Mouse (Mus musculus): ENCODE data around the gene Polr2h.

Gene Polr2h

DNA sequence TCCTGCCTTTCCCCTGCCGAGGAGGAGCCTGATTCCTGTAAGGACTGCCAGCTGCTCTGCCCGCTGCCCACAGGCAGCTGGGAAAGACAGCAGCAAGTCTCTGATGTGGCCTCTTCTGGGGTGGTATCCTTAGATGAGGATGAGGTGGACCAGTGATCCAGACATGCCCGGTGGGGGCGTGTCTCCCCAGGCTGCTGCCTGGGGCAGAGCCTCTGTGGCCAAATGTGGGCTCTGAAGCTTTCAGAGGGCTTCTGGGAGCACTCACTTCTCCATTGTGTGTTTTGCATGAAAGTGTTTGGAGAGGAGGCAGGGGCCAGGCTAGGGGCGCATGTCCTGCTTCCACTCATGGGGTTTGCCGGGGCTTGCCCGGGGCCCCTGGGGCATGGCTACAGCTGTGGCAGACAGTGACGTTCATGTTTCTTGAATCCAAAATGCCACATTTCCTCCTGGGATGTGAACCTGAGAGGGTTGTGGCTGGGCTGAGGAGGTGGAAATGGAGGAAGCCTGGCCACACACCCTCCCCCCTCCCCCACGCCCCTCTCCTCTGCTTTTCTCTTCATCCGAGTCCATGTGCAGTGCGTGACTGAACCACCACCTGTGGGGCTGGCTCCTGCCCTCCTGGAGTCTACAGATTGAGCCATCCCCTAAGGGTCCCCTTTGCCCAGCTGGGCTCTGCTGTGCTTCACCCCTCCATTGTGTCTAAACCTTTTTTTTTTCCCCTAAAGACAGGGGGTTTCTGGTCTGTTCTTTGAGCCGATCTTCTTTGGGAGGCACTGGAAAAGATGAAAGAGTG lies 15.5 kb upstream of the Polr2h start:
- peak; percentile 40 for DNase-seq

- DNase-seq: peak; percentile 86
Observed at GRCm38 (mm10) chr16:20702522-20702893, 15.0 kb upstream of the Polr2h start.

GRCm38 (mm10) chr16:20703071-20703470 lies 14.4 kb upstream of the Polr2h start:
- DNase-seq: no peak

GRCm38 (mm10) chr16:20703699-20704400 lies 13.6 kb upstream of the Polr2h start:
- no peak for DNase-seq

DNA sequence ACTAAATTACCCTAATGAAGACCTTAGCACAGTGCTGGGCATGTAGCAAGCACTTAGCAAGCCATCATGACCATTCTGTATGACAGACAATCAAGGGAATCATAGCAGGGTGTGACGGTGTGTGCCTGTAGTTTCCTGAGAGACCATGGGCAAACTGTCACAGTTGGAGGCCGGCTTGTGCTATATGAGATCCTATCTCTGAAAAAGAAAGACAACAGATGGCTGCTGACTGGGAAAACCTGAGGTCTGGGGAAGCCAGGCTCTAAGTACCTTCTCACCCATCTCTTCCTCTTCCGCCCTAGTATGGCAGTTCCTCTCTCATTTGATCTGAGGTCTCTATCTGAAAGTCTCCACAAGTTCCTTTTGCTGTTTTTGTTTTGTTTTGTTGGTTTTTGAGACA lies 11.7 kb upstream of the Polr2h start:
- no peak for DNase-seq

- no peak for DNase-seq
Observed at GRCm38 (mm10) chr16:20706407-20707055, 10.9 kb upstream of the Polr2h start.

DNA sequence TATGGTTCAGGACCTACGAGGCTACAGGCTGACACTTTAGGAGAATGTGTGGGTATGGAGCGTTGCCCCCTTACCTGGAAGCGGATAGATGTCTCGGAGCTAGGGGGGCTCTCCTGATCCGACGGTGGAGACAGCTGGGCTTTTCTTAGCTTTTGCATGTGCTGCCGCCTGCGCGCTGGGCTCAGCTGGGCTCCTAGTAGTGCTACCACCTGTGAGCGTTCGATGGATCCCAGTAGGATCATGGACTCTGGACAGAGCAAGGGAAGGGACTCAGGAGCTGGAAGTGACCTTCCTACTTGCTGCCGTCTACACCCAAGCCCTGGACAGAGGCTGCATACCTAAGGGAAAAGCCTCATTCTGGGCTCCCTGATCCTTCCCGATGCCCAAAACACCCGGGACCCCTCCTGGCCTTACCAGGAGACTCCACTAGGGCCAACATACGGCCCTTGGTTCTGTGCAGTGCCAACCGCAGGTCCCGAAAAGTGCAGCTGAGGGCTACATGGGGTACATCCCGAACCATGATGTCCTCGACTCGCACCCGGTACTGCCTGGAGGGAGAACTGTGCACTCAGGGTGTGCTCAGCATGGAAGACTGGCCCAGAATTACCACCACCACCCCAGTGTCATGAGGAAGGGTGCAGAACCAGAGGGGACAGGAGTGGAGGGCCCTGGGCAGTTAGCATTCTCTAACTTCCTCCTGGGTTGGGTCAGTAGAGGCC lies 9.1 kb upstream of the Polr2h start:
- no peak for DNase-seq

- DNase-seq: peak; percentile 81
Observed at GRCm38 (mm10) chr16:20708939-20709734, 8.3 kb upstream of the Polr2h start.

GRCm38 (mm10) chr16:20710370-20710769 lies 7.1 kb upstream of the Polr2h start:
- no peak for DNase-seq

DNA sequence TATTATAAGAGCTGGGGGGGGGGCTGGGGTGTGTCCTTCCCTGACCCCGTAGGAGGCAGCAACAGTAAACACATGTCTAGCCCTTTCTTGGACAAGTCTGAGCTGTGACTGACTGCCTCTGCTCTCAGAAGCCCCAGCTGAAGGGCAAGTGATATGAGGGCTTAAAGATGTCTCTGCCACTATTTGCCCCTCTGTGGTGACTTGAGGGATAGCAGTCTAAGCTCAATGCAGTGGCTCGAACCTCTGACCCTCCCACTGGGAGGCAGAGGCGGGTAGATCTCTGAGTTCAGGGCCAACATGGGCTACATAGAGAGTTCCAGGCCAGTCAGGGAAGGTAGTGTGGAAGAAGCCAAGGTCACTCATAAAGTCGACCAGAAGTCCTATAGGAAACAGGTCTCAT lies 6.7 kb upstream of the Polr2h start:
- DNase-seq: no peak

GRCm38 (mm10) chr16:20712190-20712589 lies 5.3 kb upstream of the Polr2h start:
- no peak for DNase-seq

DNA sequence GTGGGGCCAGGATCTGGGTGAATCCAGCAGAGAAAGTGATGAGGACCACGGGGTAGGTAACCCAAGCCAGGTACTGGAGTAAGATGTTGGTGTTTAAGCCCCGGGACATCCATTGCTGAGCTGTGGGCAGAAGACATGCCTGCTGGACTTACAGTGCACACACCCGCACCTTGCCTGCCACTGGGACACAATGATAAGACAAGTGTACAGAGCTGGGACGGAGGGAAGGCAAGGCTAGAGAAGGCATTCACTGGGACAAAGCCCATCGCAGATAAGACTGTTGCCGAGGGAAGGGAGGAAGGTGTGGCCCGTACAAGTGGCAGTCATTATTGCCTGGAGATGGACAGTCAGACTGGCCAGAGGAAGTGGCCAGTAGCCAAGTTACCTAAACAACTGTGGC lies 4.6 kb upstream of the Polr2h start:
- DNase-seq: no peak

GRCm38 (mm10) chr16:20714307-20715080 lies 3.0 kb upstream of the Polr2h start:
- no peak for DNase-seq

DNA sequence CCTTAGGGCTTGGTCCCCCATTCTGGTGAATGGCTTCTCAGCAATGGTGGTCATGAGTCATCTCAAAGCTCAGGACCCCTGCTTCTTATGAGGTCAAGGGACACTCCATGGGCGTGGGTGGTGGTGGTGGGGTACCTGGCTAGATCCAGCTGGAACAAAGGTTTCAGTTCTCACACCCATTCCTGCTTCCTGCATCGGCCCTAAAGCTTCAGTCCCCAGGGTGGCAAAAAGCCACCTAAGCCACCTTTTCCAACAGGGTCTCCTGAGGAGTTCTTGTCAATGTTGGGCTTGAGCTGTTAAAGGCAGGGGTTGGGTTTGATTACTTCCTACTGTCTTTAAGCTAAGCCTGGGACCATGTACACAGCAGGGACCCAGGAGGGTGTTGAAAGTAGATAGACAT lies 2.3 kb upstream of the Polr2h start:
- no peak for DNase-seq

GRCm38 (mm10) chr16:20715566-20715965 lies 1.9 kb upstream of the Polr2h start:
- DNase-seq: no peak

- DNase-seq: peak; percentile 94
Observed at GRCm38 (mm10) chr16:20715976-20716840, 1.3 kb upstream of the Polr2h start.

DNA sequence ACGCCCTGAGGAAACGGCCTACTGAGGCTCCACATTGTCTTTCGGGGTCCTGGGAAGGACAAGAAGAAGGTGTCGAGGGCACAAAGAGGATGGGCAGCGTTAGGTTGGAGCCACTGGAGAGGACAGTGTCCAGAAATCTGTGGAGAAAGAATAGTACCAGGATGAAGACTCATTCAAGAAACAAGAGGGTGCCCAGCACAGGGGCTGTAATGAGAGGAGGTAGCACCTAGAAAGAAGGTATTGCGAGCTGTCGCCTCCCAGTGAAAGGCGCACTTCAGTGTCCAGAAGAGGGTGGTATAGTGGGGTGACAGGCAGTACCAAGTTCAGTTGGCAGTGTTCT lies 654 bp upstream of the Polr2h start:
- no peak for DNase-seq

DNA sequence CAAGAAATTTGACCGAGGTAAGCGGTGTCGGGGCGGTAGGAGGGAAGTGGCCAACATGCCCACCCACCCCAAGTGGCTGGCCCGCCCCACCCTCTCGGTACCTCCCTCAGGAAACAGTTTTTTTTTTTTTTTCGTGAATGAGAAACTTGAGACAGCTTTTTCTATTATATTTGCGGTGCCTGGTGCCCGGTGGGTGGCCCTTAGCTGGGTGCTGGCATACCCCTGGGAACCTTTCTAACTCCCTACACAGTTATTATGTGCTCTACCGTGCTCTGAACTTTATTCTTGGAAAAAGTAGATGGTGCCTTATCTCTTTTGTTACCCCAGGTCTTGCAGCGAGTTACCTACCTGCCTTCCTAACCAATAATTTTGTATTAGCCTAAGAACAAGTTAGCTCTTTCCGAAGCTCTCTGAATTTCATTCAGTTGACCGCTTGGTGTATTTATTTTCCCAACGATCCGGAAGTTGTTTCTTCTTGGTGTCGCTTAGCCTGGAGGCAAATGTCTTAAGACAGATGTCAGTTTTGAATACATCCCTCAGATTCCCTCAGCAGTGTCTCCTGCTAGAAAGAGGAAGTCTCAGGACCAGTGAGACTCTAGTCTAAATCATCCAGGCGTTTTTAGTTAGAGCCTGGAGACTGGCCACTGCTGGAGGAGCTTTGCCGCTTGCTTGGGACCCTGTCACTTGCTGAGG lies 659 bp downstream of the Polr2h start:
- peak; percentile 38 for DNase-seq

DNA sequence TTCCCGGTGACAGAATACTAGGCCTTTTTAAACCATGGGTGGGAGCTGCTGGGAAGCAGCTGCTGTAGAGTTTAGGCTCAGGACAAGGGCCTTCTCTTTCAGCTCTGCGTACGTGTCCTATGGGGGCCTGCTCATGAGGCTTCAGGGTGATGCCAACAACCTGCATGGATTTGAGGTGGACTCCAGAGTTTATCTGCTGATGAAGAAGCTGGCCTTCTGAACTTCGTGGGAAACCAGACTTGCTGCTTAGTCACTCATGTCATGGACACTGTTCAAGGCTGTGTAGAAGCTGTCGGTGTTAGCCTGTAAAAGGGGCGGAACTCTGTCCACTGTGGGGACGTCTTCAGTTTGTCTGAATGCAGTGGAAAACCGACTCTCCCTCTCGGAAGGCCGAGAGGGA lies 4.3 kb downstream of the Polr2h start:
- no peak for DNase-seq

GRCm38 (mm10) chr16:20722736-20723135 lies 5.3 kb downstream of the Polr2h start:
- DNase-seq: no peak
